Mouse (Mus musculus) ES-E14 (cell line): ENCODE measurements around the gene Lpin2. TPM values are rescaled to one million over a fixed set of nuclear protein-coding genes. Genes with fewer than 3 reads are reported as not detected.

Source experiments
- DNase-seq: peaks from one replicate; pipeline ENCODE4 v3.0.0-alpha.2; 2013; ENCODE audit warnings: low read depth, low spot score
- H3K27ac ChIP-seq: 2 replicates; pipeline ENCODE4 v1.5.1; 2012; ENCODE audit warnings: low read depth, mild to moderate bottlenecking, low read length, moderate library complexity, mixed read lengths; ENCODE audit not compliant: poor library complexity, insufficient read depth, severe bottlenecking
- H3K36me3 ChIP-seq: 2 replicates; pipeline ENCODE4 v1.6.1; 2012; ENCODE audit warnings: mild to moderate bottlenecking, low read length, moderate library complexity, mixed read lengths; ENCODE audit not compliant: control insufficient read depth, poor library complexity, insufficient read depth, severe bottlenecking
- H3K4me1 ChIP-seq, 2 experiments: fragments of 150-350 bp in 1 of 2; sonication (generic) in 1 of 2; 2 replicates each; pipeline ENCODE4 v1.6.1; 2012; ENCODE audit warnings: low read length in 2 of 2, mild to moderate bottlenecking in 1 of 2, mixed read lengths in 1 of 2; ENCODE audit not compliant: control insufficient read depth in 2 of 2, insufficient read depth in 2 of 2, poor library complexity in 1 of 2
- H3K4me3 ChIP-seq, 2 experiments: fragments of 150-350 bp in 1 of 2; sonication (generic) in 1 of 2; 2 replicates each; pipeline ENCODE4 v1.5.1; 2012; ENCODE audit warnings: low read length in 2 of 2, low read depth in 1 of 2, mild to moderate bottlenecking in 1 of 2, mixed read lengths in 1 of 2; ENCODE audit not compliant: insufficient read depth in 1 of 2, poor library complexity in 1 of 2, severe bottlenecking in 1 of 2
- H3K9ac ChIP-seq: 2 replicates; pipeline ENCODE4 v1.6.1; 2012; ENCODE audit warnings: low read depth, mild to moderate bottlenecking, low read length, mixed read lengths; ENCODE audit not compliant: poor library complexity, insufficient read depth, severe bottlenecking
- H3K9me3 ChIP-seq: fragments of 150-350 bp; sonication (generic); 2 replicates; pipeline ENCODE4 v1.6.1; 2012; ENCODE audit warnings: low read depth, mild to moderate bottlenecking, low read length; ENCODE audit not compliant: control insufficient read depth, insufficient read depth
- CHD2 ChIP-seq: IDR thresholded peaks from 2 replicates; pipeline ENCODE4 v1.6.1; 2014; ENCODE audit warnings: mild to moderate bottlenecking, low read depth, low read length, inconsistent platforms
- HCFC1 ChIP-seq: IDR thresholded peaks from 2 replicates; pipeline ENCODE4 v1.6.1; 2012; ENCODE audit warnings: low read length, inconsistent platforms, borderline replicate concordance; ENCODE audit not compliant: insufficient read depth
- MAFK ChIP-seq: IDR thresholded peaks from 2 replicates; pipeline ENCODE4 v1.6.1; 2014; ENCODE audit warnings: mild to moderate bottlenecking, low read depth, low read length, inconsistent platforms; ENCODE audit not compliant: insufficient read depth
- ZC3H11A ChIP-seq: IDR thresholded peaks from 2 replicates; pipeline ENCODE4 v1.6.1; 2012; ENCODE audit warnings: low read depth, mild to moderate bottlenecking, inconsistent platforms, low read length, borderline replicate concordance
- ZNF384 ChIP-seq: IDR thresholded peaks from 2 replicates; pipeline ENCODE4 v1.6.1; 2012; ENCODE audit warnings: low read depth, low read length, inconsistent platforms
- in situ Hi-C, 2 experiments: fragments of 600-800 bp; cut with MboI; formaldehyde crosslinking; loops; one replicate each; pipeline ENCODE4 v1.15.1; 2025; ENCODE audit warnings: low sequenced_read_pairs in 2 of 2, inconsistent platforms in 1 of 2; ENCODE audit not compliant: unreplicated experiment in 2 of 2
- total RNA-seq: library from RNA; depleted of rRNA; stranded (reverse); fragments of 300-350 nt; gene quantifications from 2 replicates; pipeline ENCODE4 v1.2.3, GENCODE M21; 2012

The Lpin2 gene
- total RNA-seq, 1 experiment, result 12.6 TPM

DNA sequence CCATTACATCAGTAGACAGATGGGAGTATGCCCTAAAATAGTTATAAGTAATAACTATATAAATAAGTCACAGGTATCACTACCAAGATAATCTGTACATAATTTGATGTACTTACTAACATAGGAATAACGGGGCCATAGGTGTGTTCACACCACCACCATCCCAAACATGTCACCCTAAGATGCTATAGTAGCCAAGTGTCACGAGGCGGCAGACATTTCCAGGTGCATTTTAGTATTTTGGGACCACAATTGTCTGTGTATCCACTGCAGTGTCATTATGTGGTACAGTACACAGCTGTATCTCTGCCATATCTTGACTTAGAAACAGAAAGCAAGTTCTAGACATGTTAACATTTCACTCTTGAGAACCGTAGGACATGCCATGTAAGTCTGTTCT lies 50.9 kb downstream of the Lpin2 start:
- Histone ChIP-seq H3K9me3 (no peaks in the 10 kb centered on the region), H3K27ac (no peak overlapping the region), H3K4me1 (no peaks in the 10 kb centered on the region), H3K36me3 (peaks cover 3% of the 10 kb centered on the region), H3K4me3 (no peak overlapping the region), H3K9ac (no peak overlapping the region)
- TF ChIP-seq MAFK, result no peak
- no peak for TF ChIP-seq HCFC1
- TF ChIP-seq CHD2, result no peak
- no peak for TF ChIP-seq ZC3H11A
- no peak for TF ChIP-seq ZNF384
- in situ Hi-C loops, result no loop called here
- DNase-seq, result no peak

DNA sequence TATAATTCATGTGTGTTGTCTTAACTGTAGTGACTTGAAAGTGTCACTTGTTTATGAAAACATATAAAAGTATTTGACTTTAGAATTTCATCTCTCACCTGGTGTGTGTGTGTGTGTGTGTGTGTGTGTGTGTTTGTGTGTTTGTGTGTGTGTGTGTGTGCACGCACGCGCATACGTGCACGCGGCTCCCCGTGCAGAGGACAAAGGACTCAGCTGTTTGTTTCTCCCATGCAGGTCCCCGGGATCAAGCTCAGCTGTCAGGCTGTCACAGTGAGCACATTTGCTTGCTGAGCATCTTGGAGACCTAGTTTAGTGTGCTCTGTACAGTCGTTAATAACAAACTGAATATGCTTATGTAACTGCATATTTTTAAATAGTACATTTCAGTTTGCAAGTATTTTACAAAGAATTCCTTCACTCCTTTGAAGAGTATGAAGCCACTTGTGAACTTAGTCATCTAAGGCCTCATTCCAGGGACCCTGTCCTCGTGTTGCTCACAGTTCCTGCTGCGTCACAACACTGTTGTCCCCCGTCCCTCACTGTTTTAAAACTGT lies 51.8 kb downstream of the Lpin2 start:
- DNase-seq, result no peak
- Histone ChIP-seq H3K4me1 (no peaks in the 10 kb centered on the region), H3K9ac (no peak overlapping the region), H3K4me3 (no peak overlapping the region), H3K9me3 (no peaks in the 10 kb centered on the region), H3K36me3 (peaks cover 3% of the 10 kb centered on the region), H3K27ac (no peak overlapping the region)
- no peak for TF ChIP-seq ZC3H11A
- in situ Hi-C loops, result no loop called here

DNA sequence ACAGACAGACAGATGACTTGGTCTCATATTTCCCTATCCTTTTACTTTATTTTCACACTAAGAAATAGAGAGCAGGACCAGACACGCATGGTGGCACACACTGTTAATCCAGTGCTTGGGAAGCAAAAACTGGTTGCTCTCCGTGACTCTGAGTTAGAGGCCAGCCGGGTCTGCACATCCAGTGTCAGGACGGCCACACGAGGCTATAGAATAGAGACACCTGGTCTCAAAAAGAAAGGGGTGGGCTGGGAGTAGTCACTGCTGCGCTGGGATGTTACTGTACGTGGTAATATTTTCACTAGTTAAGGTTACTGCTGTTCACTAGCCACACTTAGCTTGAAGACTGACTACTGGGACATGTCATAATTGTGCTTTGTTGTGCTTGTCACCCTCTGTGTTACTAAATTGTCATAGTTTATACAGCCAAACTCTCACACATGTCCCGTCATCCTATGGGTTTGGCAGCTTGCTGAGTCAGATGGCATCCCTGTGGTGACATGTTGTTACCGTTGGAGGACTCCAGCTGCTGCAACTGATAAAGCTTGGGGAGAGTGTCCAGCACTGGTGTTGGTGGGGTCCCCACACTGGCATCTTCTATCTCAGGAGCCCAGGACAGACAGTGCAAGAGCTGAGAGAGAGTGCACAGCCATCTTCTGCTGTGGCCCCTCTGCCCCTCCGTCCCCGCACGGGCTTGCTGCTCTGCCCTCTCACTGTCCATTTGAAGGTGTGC lies 53.0 kb downstream of the Lpin2 start:
- TF ChIP-seq HCFC1 (no peak), ZC3H11A (no peak), MAFK (no peak), ZNF384 (no peak)
- peaks cover 3% of the 10 kb centered on the region for H3K36me3 ChIP-seq
- in situ Hi-C loops, result no loop called here
- H3K4me3 ChIP-seq, result no peak overlapping the region
- no peak overlapping the region for H3K9ac ChIP-seq
- H3K27ac ChIP-seq, result no peak overlapping the region
- no peak for DNase-seq
- no peaks in the 10 kb centered on the region for H3K9me3 ChIP-seq
- no peaks in the 10 kb centered on the region for H3K4me1 ChIP-seq

DNA sequence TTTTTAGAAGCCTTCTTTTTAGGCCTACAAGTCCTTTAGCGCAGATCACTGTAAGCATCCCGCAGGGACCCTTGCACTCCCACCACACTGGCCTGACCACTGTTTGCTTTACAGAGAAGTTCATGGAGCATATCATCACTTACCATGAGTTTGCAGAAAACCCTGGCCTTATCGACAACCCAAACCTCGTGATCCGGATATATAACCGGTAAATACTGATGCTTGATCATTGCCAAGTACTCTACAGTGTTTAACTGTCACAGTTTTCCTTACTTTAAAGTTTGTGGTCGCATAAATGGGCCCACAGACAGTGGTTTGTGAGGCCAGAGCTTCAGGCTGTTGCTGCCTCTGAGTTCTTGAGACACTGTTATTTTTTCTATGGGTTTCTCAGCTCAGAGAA lies 56.1 kb downstream of the Lpin2 start:
- DNase-seq, result no peak
- Histone ChIP-seq H3K9me3 (no peaks in the 10 kb centered on the region), H3K36me3 (peaks cover 5% of the 10 kb centered on the region), H3K4me3 (no peak overlapping the region), H3K4me1 (no peaks in the 10 kb centered on the region), H3K9ac (no peak overlapping the region), H3K27ac (no peak overlapping the region)
- in situ Hi-C loops, result no loop called here
- TF ChIP-seq MAFK (no peak), HCFC1 (no peak), ZC3H11A (no peak), ZNF384 (no peak), CHD2 (no peak)

DNA sequence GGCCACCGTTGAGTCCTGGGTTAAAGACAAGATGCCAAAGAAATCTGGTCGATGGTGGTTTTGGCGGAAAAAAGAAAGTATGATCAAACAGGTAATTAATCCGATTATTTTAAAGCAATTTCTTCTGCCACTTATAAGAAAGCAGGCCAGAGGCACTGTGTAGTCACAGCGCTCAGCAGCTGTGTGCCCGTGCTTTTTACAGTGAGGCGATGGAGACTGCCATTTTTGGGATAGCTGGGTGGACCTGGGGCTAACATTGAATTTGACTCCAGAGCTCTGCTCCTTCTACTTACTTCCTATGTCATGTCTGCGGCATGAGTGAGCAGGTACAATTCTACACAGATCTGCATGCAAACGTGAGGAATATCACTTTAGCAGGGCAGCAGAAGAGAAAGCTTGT lies 58.5 kb downstream of the Lpin2 start:
- no peak for TF ChIP-seq CHD2
- TF ChIP-seq HCFC1, result no peak
- no peak for TF ChIP-seq ZNF384
- no peak for TF ChIP-seq MAFK
- TF ChIP-seq ZC3H11A, result no peak
- H3K4me1 ChIP-seq, result no peaks in the 10 kb centered on the region
- DNase-seq, result no peak
- H3K27ac ChIP-seq, result no peak overlapping the region
- H3K4me3 ChIP-seq, result no peak overlapping the region
- H3K9ac ChIP-seq, result no peak overlapping the region
- peaks cover 11% of the 10 kb centered on the region for H3K36me3 ChIP-seq
- in situ Hi-C loops, result no loop called here
- H3K9me3 ChIP-seq, result no peaks in the 10 kb centered on the region
